Mouse (Mus musculus): Measurements from ENCODE around the gene Psmd2.
"Not testable (repeated sequence)": the region's sequence is repeated elsewhere in the genome, so short reads cannot be mapped to it uniquely, and the experiment has no call there.

The Psmd2 gene

DNA sequence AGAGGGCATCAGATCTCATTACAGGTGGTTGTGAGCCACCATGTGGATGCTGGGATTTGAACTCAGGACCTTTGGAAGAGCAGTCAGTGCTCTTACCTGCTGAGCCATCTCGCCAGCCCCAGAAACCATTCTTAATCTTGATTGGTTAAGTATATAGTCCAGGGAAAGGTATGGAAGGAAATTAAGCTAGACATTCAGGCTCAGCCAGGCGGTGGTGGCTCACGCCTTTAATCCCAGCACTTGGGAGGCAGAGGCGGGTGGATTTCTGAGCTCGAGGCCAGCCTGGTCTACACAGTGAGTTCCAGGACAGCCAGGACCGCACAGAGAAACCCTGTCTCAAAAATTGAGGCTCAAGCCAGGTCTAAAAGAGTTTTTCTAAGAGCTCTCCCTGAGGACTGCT is 16.6 kb downstream of the Psmd2 start, which contains the start of gene Eif4g1:
Gene Eif4g1 (plus strand): TSS at position 301 of the 400 bp plus-strand sequence.
- DNase-seq = not testable (repeated sequence)

DNA sequence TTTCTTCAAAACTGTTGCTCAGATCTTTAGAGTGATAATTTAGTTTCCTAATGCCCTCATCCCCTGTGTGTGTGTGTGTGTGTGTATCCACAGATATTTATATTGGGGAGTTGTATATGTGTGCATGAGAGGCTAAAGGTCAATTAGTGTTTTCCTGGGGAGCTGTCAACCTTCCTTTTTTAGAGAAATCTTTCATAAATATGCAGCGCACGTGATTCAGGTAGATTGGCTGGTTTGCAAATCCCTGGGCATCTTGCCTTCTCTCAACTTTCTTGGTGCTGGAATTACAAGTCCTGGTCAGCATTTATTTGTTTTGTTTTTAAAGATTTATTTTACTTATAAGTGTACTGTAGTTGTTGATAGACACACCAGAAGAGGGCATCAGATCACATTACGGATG is 18.8 kb downstream of the Psmd2 start:
- DNase-seq = no peak

DNA sequence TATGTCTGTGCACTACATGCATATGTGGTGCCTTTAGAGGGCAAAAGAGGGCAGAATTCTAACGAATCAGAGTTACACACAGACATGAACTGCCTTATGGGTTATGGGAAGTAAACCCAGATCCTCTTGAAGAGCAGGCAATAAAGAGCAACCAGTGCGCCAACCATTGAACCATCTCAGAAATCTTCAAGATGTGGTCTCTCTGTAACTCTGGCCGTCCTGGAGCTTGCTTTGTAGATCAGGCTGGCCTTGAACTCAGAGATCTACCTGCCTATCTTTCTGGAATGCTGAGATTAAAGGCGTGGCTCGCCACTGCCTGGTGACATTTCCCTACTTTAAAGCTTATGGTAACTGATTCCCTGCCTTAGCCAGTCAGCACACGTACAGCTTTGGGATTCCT is 20.4 kb downstream of the Psmd2 start:
- no peak for DNase-seq

DNA sequence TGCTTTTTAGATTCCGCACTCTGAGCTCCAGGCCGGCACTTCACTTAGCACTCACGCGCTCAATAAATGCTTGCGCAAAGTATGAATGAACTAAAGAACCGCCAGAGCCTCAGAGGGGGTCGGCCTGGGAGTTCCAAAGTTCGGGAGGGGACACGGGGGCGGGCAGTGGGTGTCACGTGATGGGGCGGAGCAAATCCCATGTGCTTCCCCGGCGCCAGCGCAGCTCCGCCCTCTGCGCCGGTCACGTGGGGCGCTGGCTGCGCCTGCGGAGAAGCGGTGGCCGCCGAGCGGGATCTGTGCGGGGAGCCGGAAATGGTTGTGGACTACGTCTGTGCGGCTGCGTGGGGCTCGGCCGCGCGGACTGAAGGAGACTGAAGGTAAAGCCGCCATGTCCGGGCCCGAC is 21.0 kb downstream of the Psmd2 start:
- DNase-seq = peak; percentile 96

DNA sequence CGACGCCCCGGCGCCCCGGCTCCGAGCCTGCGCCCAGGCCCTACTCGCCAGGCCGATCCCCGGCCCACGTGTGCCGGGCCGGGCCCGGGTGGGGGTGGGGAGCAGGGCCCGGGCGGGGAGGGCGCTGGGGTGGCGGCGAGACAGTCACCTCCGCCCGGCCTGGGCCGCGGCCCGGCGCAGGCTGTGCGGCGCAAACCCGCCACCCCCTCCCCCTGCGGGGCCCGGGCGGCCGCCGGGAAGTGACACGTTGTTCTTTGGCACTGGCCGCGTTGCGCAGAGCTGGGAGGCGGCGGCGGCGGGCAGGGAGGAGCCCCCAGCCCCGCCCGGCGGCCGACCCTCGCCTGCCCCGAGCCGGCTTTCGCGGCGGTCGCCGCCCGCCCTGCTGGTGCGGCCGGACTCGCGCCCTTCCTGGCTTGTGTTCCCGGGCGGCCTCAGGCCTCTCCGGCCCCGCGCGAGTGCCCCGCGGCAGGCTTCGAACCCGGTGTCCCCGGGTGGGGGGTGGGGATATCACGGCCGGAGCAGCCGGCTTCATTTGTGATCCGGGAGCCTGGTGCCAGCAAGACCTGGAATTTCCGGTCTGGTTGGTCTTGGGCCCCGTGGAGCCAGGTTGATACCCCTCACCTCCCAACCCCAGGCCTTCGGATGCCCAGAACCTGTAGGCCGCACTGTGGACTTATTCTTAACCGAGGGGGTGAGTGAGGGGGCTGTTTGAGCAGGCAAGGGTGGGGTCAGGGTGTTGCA is 21.7 kb downstream of the Psmd2 start:
- DNase-seq = peak; percentile 54

DNA sequence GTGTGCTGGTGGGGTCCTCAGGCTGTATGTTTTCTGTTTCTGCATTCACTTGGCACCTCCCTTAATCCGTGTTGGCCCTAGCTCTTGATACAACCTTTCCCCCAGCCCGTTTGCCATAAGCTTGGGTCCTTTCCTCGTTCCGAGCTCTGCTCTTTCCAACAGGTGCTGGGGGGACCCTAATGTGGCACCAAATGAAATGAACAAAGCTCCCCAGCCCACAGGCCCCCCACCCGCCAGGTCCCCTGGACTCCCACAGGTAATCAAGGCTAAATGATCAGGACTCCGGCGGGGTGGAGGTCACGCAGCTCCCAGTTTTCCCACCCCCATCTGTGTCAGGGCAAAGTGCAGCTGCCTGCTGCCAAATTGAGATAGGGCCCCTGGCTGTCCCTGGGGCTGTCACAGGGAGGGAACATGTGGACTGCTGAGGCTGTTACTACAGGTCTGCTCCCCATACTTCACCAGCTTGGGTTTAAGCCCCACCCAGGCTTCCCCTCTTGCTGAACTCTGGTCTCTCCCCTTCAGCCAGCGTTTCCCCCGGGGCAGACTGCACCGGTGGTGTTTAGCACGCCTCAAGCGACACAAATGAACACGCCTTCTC is 22.4 kb downstream of the Psmd2 start:
- DNase-seq = no peak

DNA sequence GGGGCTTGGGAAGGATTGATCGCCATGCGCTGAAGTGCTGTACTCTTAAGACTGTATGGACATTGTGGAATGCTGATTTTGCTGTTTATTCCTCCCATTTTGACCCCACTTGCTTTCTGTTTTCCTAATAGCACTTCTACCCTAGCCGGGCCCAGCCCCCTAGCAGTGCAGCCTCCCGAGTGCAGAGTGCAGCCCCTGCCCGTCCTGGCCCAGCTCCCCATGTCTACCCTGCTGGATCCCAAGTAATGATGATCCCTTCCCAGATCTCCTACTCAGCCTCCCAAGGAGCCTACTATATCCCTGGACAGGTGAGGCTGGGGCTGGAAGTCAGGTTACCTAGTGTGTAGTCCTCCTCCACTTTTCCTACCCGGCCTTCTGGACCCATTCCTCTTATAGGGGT is 23.8 kb downstream of the Psmd2 start:
- DNase-seq = no peak

DNA sequence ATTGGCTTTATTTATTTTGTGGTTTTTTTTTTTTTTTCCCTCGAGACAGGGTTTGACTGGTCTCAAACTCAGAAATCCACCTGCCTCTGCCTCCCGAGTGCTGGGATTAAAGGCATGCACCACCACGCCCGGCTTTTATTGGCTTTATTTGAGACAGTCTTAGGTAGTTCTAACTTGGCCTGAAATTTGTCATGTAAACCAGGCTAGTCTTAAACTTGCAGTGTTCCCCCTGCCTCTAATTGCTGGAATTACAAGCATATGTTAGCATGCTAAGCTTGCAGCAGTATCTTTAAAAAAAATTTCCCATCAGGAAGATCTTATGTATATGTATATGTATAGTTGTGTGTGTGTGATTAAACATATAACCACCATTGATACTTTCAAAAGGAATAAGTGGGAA is 25.2 kb downstream of the Psmd2 start:
- no peak for DNase-seq

DNA sequence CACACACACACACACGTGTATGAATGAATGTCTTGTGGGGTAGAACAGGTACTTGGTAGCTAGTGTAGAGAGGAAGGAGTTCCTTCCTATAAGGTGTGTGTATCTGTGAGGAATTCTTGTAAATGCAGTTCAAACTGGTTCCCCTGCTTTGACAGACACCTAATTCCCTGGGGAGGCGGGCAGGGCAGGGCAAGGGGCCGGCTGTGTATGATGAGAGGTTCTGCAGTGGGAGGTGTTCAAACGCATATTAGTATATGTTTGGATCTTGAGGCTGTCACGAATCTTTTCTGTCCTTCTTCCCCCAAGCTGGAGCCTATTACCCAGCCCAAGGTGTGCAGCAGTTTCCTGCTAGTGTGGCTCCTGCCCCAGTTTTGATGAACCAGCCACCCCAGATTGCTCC is 25.9 kb downstream of the Psmd2 start:
- DNase-seq = no peak

DNA sequence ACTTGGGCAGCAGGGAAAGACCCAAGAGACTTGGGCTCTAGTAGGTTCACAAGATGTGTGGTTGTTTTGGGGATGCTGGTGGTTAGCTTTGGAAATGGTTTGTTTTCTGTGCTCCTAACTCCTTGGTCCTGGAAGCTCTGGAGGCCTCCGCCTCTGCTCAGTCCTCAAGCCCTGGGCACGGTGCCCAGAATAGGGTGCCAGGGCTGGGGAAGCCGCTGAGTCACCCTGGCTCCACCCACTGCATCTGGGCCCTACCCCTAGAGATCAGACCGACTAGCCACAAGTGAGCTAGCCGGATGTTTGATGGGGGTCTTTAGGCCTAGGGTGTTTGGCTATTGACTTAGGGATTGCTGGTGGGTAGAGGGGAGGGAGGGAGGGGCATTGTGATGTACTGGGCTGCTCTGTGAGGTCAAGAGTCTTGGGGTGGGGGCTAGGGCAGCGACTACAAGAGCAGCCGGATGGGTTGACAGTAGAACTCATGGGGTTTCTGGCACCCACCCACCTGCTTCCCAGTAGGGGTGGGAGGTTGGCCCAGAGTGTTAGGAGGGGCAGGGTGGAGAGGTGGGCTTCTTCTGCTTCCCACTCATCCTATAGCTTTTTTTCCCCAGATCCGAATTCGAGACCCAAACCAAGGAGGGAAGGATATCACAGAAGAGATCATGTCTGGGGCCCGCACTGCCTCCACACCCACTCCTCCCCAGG is 26.7 kb downstream of the Psmd2 start:
- DNase-seq = peak; percentile 55

DNA sequence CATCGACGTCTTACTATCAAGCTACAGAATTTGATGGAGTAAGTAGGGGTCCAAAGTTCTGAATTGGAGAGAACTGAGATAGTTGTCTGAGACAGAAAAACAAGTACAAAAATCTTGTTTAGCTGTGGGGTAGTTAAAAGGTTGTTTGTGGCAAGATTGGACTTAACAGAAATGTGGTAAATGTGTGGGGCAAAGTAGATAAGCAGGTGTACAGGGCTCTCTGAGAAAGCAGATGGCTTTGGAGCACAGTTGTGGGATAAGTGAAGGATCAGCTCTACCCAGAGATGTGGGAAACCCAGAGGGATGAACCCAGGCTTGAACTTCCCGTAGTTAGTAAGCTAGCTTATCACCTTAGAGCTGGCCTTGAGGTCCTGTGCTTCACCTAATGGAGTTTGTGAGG is 39.3 kb downstream of the Psmd2 start:
- DNase-seq = no peak

DNA sequence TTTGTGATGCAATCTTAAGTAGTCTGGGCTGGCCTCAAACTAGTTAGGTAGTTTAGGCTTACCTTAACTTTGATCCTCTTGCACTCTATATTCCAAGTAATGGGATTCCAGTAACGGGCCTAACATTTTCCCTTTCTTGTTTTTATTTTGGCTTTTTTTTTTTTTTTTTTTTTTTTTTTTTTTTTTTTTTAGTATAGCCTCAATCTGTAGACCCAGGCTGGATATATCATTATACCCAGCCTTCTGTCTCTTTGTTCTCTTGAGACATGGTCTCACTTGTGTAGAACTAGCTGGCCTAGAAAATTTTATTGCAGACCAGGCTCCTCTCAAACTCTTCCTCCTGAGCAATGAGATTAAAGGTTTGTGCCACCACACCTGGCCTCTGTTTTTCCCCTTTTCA is 40.2 kb downstream of the Psmd2 start:
- DNase-seq = no peak

DNA sequence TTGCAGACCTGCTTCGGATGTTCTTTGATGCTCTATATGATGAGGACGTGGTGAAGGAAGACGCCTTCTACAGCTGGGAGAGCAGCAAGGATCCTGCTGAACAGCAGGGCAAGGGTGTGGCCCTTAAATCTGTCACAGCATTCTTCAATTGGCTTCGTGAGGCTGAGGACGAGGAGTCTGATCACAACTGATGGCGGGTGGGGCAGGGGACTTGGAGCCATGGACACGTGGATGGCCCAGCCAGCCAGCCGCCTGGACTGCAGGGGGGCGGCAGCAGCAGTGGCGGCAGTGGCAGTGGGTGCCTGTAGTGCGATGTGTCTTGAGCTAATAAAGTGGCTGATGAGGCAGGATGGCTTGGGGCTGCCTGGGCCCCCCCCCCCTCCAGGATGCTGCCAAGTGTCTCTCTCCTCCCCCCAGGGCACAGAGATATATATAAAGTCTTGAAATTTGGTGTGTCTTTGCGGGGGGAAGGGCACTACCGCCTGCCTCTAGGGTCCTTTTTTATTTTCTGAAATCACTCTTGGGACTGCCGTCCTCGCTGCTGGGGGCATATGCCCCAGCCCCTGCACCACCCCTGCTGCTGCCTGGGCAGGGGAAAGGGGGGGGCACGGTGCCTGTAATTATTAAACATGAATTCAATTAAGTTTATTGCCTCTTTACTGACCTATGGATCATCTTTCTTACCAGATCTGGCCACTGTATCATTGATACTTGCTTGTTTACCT is 41.0 kb downstream of the Psmd2 start:
- DNase-seq = no peak

DNA sequence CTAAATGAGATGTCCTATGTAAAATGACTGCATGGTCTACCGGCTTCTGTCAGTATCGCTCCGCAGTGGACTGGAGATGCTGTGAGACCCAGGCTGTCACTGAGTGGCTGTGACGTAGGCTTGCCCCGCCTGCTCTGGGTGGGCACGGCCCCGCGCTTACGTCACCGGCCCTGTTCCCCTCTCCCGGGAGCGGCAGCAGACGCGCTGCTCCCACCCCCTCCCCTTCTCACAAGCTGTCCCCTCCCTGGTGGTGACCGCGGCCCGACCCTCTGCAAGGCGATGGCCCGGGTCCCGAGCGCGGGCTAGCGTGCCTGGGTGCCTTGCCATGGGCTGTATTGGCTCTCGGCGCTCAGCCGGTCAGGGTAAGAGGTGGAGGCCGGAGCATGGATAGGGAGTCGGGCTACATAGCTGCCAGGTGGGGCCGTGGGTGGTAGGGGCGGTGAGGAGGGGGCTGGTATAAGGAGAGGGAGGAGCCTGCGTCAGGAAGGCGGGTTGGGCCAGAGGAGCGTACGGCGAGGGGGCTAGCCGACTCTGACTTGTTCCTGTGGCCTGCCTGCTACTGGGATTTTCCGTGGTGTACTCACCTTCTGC is 41.8 kb downstream of the Psmd2 start, which contains the start of gene Fam131a:
Gene Fam131a (plus strand): TSS at position 131 of the 591 bp plus-strand sequence.
- peak; percentile 93 for DNase-seq

DNA sequence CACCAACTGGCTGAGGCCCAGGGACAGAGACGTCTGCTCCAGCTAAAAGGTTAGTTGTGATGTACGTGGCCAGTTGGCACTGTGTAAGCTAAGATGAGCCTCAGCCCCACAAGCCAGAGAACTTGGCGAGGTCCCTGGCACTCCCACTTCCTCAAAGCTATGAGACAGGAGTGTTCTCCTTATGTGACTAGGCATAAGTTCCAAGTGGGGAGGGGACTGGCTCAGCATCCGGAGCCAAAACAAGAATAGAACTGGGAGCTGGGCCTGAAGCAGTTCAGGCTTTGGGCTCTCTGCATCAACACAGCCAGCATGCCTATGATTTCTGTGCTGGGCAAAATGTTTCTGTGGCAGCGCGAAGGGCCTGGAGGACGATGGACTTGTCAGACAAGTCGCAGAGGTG is 43.3 kb downstream of the Psmd2 start:
- DNase-seq = peak; percentile 60

DNA sequence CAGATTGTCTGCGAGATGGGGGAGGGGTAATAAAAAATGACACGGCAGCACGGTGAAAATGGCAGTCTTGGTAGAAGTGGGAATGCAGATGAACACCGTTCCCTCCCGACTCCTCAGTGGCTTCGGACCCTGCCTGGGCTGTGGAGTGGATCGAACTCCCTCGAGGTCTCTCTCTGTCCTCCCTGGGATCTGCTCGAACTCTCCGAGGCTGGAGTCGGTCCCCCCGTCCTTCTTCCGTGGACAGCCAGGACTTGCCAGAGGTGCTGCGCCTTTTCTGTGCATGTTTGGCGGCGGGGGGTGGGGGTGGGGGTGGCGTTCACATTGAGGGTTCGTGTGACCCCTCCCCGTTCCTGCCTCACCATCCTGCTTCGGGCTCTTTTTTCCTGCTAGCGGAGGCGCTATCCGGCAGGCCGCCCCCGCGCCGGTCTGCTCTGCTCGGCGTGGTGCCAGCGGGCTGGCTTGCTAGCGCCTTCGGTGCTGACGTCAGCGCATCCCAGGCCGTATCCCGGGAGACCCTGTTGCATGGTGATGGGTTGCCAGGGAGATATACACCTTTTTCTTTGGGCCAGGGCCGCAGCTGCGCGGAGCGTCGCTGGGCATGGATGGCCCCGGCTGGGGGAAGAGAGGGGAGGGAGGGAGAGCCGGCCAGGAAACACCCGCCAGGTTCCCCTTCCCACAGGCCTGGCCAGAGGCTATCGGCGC is 44.3 kb downstream of the Psmd2 start:
- DNase-seq = peak; percentile 100

DNA sequence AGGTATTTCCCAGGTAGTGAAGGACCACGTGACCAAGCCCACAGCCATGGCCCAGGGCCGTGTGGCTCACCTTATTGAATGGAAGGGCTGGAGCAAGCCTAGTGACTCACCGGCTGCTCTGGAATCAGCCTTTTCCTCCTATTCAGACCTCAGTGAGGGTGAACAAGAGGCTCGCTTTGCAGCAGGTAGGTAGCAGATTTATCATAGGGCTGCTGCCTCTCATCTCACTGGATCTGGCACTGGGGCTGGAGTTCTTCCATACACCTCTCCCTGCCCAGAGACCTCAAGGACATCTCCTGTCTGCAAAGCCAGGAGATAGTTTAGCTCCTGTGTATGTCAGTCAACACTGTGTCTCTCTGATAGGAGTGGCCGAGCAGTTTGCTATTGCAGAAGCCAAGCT is 47.8 kb downstream of the Psmd2 start:
- DNase-seq = no peak

DNA sequence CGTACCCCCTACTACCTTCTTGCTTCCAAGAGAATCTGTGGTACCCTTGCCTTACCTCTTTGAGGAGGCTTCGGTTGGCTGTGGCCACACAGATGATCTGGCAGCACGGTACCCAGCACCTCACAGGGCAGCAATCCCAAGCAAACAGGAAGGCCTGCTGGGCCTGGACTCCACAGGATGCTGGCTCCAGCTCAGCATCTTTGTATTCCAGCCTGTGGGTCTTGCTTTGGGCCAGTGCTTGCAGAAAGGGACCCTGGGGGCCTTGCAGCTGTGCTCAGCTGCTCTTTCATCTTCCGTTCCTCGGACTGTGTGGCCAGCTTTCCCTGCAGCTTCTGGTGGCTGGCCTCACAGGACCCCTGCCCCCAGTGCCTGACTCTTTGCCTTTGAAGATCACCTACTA is 48.6 kb downstream of the Psmd2 start:
- no peak for DNase-seq

DNA sequence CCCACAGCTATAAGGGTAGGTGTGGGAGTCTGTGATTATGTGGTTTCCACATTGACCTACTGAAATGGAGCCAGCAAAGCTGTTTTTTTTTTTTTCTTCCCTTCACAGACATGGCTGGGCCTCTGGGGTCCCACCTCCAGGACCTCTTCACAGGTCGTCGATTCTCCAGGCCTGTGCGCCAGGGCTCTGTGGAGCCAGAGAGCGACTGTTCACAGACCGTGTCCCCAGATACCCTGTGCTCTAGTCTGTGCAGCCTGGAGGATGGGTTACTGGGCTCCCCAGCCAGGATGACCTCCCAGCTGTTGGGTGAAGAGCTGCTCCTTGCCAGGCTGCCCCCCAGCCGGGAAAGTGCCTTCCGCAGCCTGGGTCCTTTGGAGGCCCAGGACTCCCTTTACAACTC is 49.9 kb downstream of the Psmd2 start:
- DNase-seq = no peak

DNA sequence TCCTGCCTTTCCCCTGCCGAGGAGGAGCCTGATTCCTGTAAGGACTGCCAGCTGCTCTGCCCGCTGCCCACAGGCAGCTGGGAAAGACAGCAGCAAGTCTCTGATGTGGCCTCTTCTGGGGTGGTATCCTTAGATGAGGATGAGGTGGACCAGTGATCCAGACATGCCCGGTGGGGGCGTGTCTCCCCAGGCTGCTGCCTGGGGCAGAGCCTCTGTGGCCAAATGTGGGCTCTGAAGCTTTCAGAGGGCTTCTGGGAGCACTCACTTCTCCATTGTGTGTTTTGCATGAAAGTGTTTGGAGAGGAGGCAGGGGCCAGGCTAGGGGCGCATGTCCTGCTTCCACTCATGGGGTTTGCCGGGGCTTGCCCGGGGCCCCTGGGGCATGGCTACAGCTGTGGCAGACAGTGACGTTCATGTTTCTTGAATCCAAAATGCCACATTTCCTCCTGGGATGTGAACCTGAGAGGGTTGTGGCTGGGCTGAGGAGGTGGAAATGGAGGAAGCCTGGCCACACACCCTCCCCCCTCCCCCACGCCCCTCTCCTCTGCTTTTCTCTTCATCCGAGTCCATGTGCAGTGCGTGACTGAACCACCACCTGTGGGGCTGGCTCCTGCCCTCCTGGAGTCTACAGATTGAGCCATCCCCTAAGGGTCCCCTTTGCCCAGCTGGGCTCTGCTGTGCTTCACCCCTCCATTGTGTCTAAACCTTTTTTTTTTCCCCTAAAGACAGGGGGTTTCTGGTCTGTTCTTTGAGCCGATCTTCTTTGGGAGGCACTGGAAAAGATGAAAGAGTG is 50.5 kb downstream of the Psmd2 start:
- DNase-seq = no peak

DNA sequence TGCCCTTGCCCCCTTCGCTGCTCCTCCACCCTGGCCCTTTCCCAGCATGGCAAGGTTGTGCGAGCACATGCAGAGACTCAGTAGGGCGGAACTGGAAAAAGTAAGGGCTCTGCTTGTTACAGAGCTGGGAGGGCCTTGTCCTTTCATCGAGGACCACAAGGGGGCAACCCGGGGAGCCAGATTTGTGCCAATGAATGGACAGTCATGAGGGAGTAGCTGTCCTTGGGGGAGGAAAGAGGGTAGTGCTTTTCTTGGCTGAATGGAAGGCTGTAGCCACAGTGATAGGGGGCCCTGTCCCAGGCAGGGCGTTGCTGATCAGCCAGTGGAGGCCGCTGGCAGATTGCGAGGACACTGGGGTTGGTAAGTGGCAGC is 51.1 kb downstream of the Psmd2 start:
- peak; percentile 73 for DNase-seq

DNA sequence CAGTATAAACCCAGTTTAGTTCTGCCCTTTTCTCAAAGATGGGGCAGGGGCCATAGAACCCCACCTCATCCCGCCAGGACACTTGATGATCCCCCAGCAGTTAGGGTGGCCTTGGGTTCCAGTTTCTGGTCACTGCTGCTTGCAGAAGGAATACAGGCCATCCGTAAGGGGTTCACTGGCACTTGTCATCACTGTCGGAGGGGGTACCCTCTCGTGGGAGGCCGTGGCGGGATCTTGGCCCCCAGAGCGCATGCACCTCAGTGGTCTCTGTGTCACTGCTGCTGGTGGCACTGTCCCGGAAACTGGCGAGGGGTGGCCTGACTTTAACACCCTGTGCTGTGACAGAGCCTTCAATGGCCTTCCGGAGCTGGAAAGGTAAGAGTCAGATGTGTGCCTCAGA is 51.6 kb downstream of the Psmd2 start:
- no peak for DNase-seq
